Mouse (Mus musculus): ENCODE data around the gene Pde4d.

The Pde4d gene

DNA sequence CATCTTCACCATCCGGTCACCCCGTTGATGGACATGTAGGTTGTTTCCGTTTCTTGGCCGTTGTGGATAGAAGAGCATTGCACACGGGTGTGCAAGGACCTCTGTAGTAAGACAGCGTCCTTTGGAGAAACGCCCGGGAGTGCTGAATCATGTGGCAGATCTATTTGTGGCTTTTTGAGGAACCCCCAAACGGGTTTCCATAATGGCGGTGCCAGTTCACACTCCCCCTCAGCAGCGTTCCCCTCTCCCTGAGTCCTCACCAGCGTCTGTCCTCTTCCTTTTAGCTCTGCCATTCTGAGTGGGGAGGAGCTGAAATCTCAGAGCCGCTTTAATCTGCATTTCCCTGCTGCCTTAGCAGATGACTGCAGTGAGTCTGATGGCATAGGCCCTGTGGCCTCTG is 1482.9 kb downstream of the Pde4d start:
- in situ Hi-C loops (cut with MboI, MseI), result no loop called here

- in situ Hi-C loops (cut with MboI, MseI), result no loop called here
These were observed 1483.8 kb downstream of the Pde4d start for GRCm38 (mm10) chr13:109933554-109933953.

DNA sequence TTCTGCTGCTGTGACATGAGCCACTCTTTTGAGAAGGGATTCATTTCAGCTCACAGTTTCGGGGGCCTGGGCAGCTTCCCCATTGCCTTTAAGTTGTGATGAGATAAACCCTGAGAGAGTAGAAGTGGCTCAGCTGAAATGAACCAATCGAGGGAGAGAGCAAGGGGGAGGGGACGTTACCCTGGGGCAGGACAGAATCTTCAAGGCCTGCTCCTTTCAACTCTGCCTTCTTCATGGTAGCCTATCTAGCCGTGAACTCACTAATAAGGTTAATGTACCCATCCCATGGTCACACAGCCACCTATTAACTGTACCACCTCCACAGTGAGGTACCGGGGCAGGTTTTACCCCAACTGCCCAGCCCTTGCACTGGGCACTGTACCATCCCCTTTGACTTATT is 1487.1 kb downstream of the Pde4d start:
- in situ Hi-C loops (cut with MboI, MseI), result loop anchor here in 1 of 2 experiments (5.0 kb wide), 1 partner anchor 50 kb away; no protein-coding TSS in a partner anchor

GRCm38 (mm10) chr13:109944822-109945551 is 1495.2 kb downstream of the Pde4d start:
- in situ Hi-C loops (cut with MboI, MseI), result no loop called here

- in situ Hi-C loops (cut with MboI, MseI), result loop anchor here in 1 of 2 experiments (10.0 kb wide), 1 partner anchor 953 kb away; no protein-coding TSS in a partner anchor
These were observed 1501.7 kb downstream of the Pde4d start for GRCm38 (mm10) chr13:109951466-109951865.

DNA sequence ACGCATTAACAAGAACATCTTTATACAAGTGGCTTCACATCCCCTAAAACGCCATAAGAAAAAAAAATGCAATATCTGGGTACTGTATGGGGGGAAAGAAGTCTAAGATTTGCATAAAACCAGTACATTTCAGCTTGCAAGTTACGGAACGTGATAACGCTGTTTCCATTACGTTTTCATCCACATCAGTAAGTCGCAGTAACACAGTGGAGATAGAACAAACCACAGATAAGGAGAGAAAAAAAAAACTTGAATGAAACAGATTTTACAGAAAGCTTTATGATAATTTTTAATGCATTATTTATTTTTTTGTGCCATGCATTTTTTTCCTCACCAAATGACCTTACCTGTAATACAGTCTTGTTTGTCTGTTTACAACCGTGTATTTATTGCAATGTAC is 1504.4 kb downstream of the Pde4d start:
- in situ Hi-C loops (cut with MboI, MseI), result loop anchor here in 1 of 2 experiments (10.0 kb wide), 1 partner anchor 951 kb away; no protein-coding TSS in a partner anchor

- in situ Hi-C loops (cut with MboI, MseI), result loop anchor here in 1 of 2 experiments (10.0 kb wide), 1 partner anchor 947 kb away; no protein-coding TSS in a partner anchor
These were observed 1508.2 kb downstream of the Pde4d start for GRCm38 (mm10) chr13:109957953-109958352.

GRCm38 (mm10) chr13:109982821-109983443 is 1533.2 kb downstream of the Pde4d start:
- in situ Hi-C loops (cut with MboI, MseI), result no loop called here

DNA sequence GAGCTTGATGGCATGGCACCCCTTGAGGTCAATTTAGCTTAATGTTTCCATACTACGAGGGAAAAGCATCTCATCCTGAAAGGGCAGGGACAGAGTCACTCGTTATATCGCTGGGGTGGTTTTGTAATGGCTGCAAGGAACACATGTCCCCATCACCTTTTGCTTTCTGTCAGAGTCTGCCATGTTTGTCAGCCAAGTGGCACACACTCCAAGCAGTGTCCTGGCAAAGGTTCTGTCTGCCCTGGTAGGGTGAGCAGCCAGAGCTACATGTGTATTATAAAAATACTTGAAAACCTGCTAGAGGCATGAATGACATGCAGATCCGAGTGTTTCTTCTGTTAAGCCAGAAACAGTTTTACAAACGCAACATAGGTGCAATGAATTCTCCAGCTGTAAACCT is 1535.7 kb downstream of the Pde4d start:
- in situ Hi-C loops (cut with MboI, MseI), result loop anchor here in 1 of 2 experiments (5.0 kb wide), 1 partner anchor 48 kb away; no protein-coding TSS in a partner anchor

DNA sequence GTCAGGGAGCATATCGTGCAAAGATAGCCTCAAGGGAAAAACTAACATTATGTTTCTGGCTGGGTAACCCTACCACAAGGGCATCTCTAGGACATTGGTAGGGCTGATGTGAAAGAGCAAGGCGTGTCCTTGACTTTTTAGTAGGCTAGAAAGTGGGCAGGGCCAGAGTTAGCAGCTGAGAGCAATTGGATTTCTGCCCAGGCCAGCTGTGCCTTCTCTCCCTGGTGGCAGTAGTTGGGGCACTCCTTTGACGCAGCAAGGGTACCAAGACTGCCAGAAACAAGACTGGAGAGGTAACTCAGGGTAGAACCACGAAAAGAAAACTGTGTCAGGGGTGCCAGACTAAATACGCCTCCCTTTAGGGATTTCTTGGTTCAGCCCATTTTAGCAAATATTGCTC is 1536.1 kb downstream of the Pde4d start:
- in situ Hi-C loops (cut with MboI, MseI), result loop anchor here in 1 of 2 experiments (5.0 kb wide), 1 partner anchor 49 kb away; no protein-coding TSS in a partner anchor

- in situ Hi-C loops (cut with MboI, MseI), result no loop called here
These were observed 1543.2 kb downstream of the Pde4d start for GRCm38 (mm10) chr13:109992775-109993505.

DNA sequence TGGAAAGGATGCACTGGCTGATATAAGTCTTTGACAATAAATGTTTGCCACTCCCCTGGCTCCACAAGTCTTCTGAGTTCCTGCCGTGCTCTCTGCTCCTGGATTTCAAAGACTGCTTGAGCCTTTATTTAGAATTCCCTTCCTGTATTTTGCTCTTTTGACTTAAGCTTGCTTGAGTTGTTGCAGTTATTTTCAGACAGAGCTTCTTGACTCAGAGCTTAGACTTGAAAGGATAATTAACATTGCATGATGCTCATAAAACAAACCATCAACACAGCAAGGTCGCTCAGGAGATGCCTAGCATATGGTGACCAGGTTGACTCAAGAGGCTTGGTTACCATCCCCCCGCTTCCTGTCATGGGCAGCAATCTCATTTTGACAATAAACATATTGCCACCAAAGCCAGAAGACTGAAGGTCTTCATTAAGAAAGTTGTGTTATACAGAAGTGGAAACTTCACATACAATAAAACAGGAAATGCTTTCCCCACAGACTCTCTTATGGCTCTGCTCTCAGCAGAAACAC is 1544.6 kb downstream of the Pde4d start:
- in situ Hi-C loops (cut with MboI, MseI), result no loop called here

GRCm38 (mm10) chr13:110002081-110002480 is 1552.3 kb downstream of the Pde4d start:
- in situ Hi-C loops (cut with MboI, MseI), result no loop called here
